Mouse (Mus musculus): ENCODE results near the gene Rbm18. TPM values are rescaled to one million over a fixed set of nuclear protein-coding genes. Genes with fewer than 3 reads are reported as not detected.
A peak's percentile ranks its signal among the peaks of the same experiment; 100 is the strongest.

The Rbm18 gene
- polyA plus RNA-seq, 1 experiment from 2014 or later, result 60.5 TPM

- Histone ChIP-seq H3K4me3 (ENCODE audit: low read depth, low read length) (no peak overlapping the region), H3K4me2 (replicated peaks; ENCODE audit: low read depth, low read length) (no peak overlapping the region), H3K27ac (ENCODE audit: low read length) (no peak overlapping the region), H3K36me3 (ENCODE audit: insufficient read depth, low read length) (peaks cover 2% of the 10 kb centered on the region; the same call in 1 of the 2 replicates), H3K4me1 (ENCODE audit: insufficient read depth, low read depth, low read length) (no peaks in the 10 kb centered on the region), H3K9me3 (ENCODE audit: low read length) (no peaks in the 10 kb centered on the region), H3K27me3 (replicated peaks; ENCODE audit: insufficient read depth, low read length) (no peaks in the 10 kb centered on the region), H3K9ac (replicated peaks; ENCODE audit: low read depth) (no peak overlapping the region)
- DNase-seq (ENCODE audit: low spot score), result no peak
- ATAC-seq, result no peak
- WGBS, result 64% methylated on average over 7 of the region's 7 CpGs
- TF ChIP-seq EP300 (IDR thresholded peaks at IDR 0.05) (no peak), CTCF (IDR thresholded peaks at IDR 0.05) (no peak)
These were observed 12.3 kb upstream of the Rbm18 start for GRCm38 (mm10) chr2:36148876-36149365.

GRCm38 (mm10) chr2:36139096-36139495 lies 2.5 kb upstream of the Rbm18 start:
- WGBS, result 40% methylated on average over 2 of the region's 2 CpGs
- Histone ChIP-seq H3K36me3 (ENCODE audit: insufficient read depth, low read length) (no peaks in the 10 kb centered on the region; the same call in 1 of the 2 replicates), H3K9ac (replicated peaks; ENCODE audit: low read depth) (no peak overlapping the region), H3K27ac (ENCODE audit: low read length) (no peak overlapping the region), H3K9me3 (ENCODE audit: low read length) (no peaks in the 10 kb centered on the region), H3K4me2 (replicated peaks; ENCODE audit: low read depth, low read length) (no peak overlapping the region), H3K4me3 (ENCODE audit: low read depth, low read length) (no peak overlapping the region), H3K4me1 (ENCODE audit: insufficient read depth, low read depth, low read length) (peaks cover 8% of the 10 kb centered on the region; the same call in 1 of the 2 replicates), H3K27me3 (replicated peaks; ENCODE audit: insufficient read depth, low read length) (no peaks in the 10 kb centered on the region)
- TF ChIP-seq CTCF (IDR thresholded peaks at IDR 0.05) (no peak), EP300 (IDR thresholded peaks at IDR 0.05) (peak; percentile 37)
- ATAC-seq (no peak), DNase-seq (ENCODE audit: low spot score) (peak; percentile 41)

GRCm38 (mm10) chr2:36135887-36136286 lies 686 bp downstream of the Rbm18 start:
- WGBS, result 0% methylated on average over 4 of the region's 4 CpGs
- TF ChIP-seq CTCF (IDR thresholded peaks at IDR 0.05), result no peak
- TF ChIP-seq EP300 (IDR thresholded peaks at IDR 0.05), result no peak
- Histone ChIP-seq H3K9ac (replicated peaks; ENCODE audit: low read depth) (peak overlapping the region; percentile 80), H3K27ac (ENCODE audit: low read length) (peak overlapping the region; percentile 98), H3K36me3 (ENCODE audit: insufficient read depth, low read length) (peaks cover 12% of the 10 kb centered on the region), H3K9me3 (ENCODE audit: low read length) (no peaks in the 10 kb centered on the region), H3K4me1 (ENCODE audit: insufficient read depth, low read depth, low read length) (peaks cover 8% of the 10 kb centered on the region; the same call in 1 of the 2 replicates), H3K4me2 (replicated peaks; ENCODE audit: low read depth, low read length) (peak overlapping the region; percentile 61), H3K27me3 (replicated peaks; ENCODE audit: insufficient read depth, low read length) (no peaks in the 10 kb centered on the region), H3K4me3 (ENCODE audit: low read depth, low read length) (peak overlapping the region; percentile 74)
- DNase-seq (ENCODE audit: low spot score), result peak; percentile 18
- ATAC-seq, result no peak

GRCm38 (mm10) chr2:36129051-36129450 lies 7.5 kb downstream of the Rbm18 start:
- DNase-seq (ENCODE audit: low spot score) (peak; percentile 40), ATAC-seq (peak; percentile 38; the same call in 1 of the 2 replicates)
- no peak overlapping the region for H3K27ac ChIP-seq (ENCODE audit: low read length)

GRCm38 (mm10) chr2:36127973-36128372 lies 8.6 kb downstream of the Rbm18 start:
- TF ChIP-seq CTCF (IDR thresholded peaks at IDR 0.05) (no peak), EP300 (IDR thresholded peaks at IDR 0.05) (peak; percentile 55; the same call in 1 of the 2 replicates)
- Histone ChIP-seq H3K4me3 (ENCODE audit: low read depth, low read length) (no peak overlapping the region), H3K9me3 (ENCODE audit: low read length) (no peaks in the 10 kb centered on the region), H3K27me3 (replicated peaks; ENCODE audit: insufficient read depth, low read length) (no peaks in the 10 kb centered on the region), H3K9ac (replicated peaks; ENCODE audit: low read depth) (no peak overlapping the region), H3K27ac (ENCODE audit: low read length) (0 out of 2 replicates have a peak overlapping the region, but pooled peaks have one; percentile 22), H3K4me1 (ENCODE audit: insufficient read depth, low read depth, low read length) (no peaks in the 10 kb centered on the region; the same call in 1 of the 2 replicates), H3K4me2 (replicated peaks; ENCODE audit: low read depth, low read length) (no peak overlapping the region), H3K36me3 (ENCODE audit: insufficient read depth, low read length) (peaks cover 20% of the 10 kb centered on the region)
- peak; percentile 48 for DNase-seq (ENCODE audit: low spot score)
- WGBS, result 61% methylated on average over 4 of the region's 4 CpGs
- peak; percentile 46; the same call in 1 of the 2 replicates for ATAC-seq

More at GRCm38 (mm10) chr2:36129051-36129450, 7.5 kb downstream of the Rbm18 start:
- Histone ChIP-seq H3K27me3 (replicated peaks; ENCODE audit: insufficient read depth, low read length) (no peaks in the 10 kb centered on the region), H3K4me3 (ENCODE audit: low read depth, low read length) (no peak overlapping the region), H3K9ac (replicated peaks; ENCODE audit: low read depth) (no peak overlapping the region), H3K4me1 (ENCODE audit: insufficient read depth, low read depth, low read length) (no peaks in the 10 kb centered on the region; the same call in 1 of the 2 replicates), H3K4me2 (replicated peaks; ENCODE audit: low read depth, low read length) (no peak overlapping the region), H3K9me3 (ENCODE audit: low read length) (no peaks in the 10 kb centered on the region), H3K36me3 (ENCODE audit: insufficient read depth, low read length) (peaks cover 28% of the 10 kb centered on the region)
- no peak for TF ChIP-seq CTCF (IDR thresholded peaks at IDR 0.05)
- TF ChIP-seq EP300 (IDR thresholded peaks at IDR 0.05), result peak; percentile 31; the same call in 1 of the 2 replicates
- 75% methylated on average over 3 of the region's 3 CpGs for WGBS

GRCm38 (mm10) chr2:36126795-36127429 lies 9.7 kb downstream of the Rbm18 start:
- Histone ChIP-seq H3K27me3 (replicated peaks; ENCODE audit: insufficient read depth, low read length) (no peaks in the 10 kb centered on the region), H3K4me2 (replicated peaks; ENCODE audit: low read depth, low read length) (no peak overlapping the region), H3K9me3 (ENCODE audit: low read length) (no peaks in the 10 kb centered on the region), H3K4me3 (ENCODE audit: low read depth, low read length) (no peak overlapping the region), H3K4me1 (ENCODE audit: insufficient read depth, low read depth, low read length) (no peaks in the 10 kb centered on the region; the same call in 1 of the 2 replicates), H3K27ac (ENCODE audit: low read length) (no peak overlapping the region), H3K36me3 (ENCODE audit: insufficient read depth, low read length) (peaks cover 26% of the 10 kb centered on the region), H3K9ac (replicated peaks; ENCODE audit: low read depth) (no peak overlapping the region)
- WGBS, result 78% methylated on average over 9 of the region's 9 CpGs
- no peak for ATAC-seq
- no peak for DNase-seq (ENCODE audit: low spot score)
- TF ChIP-seq EP300 (IDR thresholded peaks at IDR 0.05) (no peak), CTCF (IDR thresholded peaks at IDR 0.05) (no peak)

Data from lung, postnatal 0 days (tissue).